Mouse (Mus musculus) mouse embryonic stem cell (cell line): ENCODE results near the gene Arpc5l.

Experiments
- in situ Hi-C, 2 experiments: fragments of 300-500 bp; cut with MboI; formaldehyde crosslinking; loops; 1 replicate in 1 of 2; 3 replicates in 1 of 2; pipeline ENCODE4 v1.14.3; 2019 to 2020; ENCODE audit warnings: low sequenced_read_pairs in 2 of 2, low pct_unique_long_range_greater_than_20kb in 1 of 2, mixed read lengths in 1 of 2; ENCODE audit not compliant: unreplicated experiment in 1 of 2

The Arpc5l gene

DNA sequence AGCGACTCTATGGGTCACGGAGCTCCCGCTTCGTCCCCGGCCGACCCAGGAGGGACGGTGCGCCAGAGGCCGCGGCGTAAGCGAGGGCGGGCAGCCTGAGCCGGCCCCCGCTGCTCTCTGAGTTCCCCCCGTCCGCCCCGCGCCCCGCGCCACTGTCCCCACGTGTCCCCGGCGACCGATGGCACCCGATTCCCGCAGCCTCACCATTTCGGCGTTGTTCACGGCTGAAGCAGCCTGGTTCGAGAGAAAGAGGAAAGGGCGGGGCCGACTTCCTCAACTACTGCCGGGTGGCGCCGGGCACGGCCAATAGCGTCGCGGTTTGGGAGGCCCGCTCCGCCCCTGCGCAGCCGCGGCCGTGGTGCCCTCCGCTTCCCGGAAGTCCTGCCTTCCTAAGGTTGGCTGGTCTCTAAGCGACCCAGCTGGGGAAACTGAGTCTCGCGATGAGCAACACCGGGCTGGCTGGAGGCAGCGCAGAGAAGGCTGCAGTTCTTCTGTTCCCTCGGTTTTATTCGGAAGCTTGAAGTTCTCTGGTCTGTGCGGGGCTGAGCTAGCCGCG lies at the start of gene Arpc5l:
Arpc5l (plus strand) TSS at position 469 of the 556 bp plus-strand sequence.
- in situ Hi-C loops, result no loop called here

DNA sequence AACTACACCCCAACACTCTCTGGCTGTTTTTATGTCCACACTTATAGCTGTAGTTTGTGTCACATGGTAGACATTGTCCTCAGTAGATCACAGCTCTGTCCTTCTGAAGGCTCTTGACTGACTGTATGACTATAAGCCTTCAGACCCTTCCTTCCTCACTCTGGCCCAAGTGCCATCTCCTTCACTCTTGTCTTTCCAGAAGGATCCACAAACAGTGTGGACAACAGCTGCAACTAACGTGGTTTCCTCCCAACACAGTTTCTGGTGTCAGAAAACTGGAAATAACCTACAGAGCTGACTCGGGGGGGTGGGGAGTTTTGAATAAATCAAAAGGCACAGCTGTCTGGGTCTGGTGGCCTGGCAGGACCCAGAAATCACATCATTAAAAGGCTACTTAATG lies 49.1 kb upstream of the Arpc5l start:
- in situ Hi-C loops, result no loop called here

GRCm38 (mm10) chr2:38957671-38958223 lies 47.4 kb upstream of the Arpc5l start:
- in situ Hi-C loops, result no loop called here

DNA sequence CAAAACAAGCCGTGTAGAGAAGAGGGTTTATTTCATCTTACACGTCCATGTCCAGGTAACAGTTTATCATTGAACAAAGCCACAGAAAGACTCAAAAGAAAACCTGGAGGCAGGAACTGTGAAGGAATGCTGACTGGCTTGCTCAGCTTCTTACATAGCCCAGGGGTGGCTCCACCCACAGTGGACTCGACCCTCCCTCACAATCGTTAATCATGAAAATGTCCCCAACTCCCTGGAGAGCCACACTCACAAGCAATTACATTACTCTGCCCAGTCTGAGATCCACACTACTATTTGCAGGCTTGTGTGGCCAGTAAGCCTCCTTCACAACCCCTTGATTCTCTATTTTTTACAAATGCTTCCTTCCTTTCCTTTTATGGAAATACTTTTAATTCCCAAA lies 41.0 kb upstream of the Arpc5l start:
- in situ Hi-C loops, result no loop called here

GRCm38 (mm10) chr2:38969650-38970049 lies 35.5 kb upstream of the Arpc5l start:
- in situ Hi-C loops, result no loop called here

DNA sequence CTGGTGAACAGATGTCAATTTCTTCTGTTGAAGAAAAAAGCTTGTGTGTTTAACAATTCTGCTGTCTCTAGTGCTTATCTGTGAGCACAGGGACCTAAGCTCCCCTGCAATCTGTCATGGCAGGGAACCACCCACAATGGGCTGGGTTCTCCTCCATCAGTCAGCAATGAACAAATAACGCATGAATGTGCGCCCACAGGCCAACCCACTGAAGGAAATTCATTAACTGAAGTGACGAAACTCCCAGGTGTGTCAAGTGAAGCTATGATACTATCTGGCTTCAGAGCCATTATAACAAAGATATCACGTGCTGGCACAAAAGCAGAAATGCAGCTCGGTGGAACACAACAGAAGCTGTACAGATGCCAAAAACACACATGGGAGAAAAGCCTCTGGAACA lies 35.1 kb upstream of the Arpc5l start:
- in situ Hi-C loops, result no loop called here

- in situ Hi-C loops, result no loop called here
Observed at GRCm38 (mm10) chr2:38973223-38973622, 31.9 kb upstream of the Arpc5l start.

- in situ Hi-C loops, result no loop called here
Observed at GRCm38 (mm10) chr2:38973701-38974100, 31.4 kb upstream of the Arpc5l start.

DNA sequence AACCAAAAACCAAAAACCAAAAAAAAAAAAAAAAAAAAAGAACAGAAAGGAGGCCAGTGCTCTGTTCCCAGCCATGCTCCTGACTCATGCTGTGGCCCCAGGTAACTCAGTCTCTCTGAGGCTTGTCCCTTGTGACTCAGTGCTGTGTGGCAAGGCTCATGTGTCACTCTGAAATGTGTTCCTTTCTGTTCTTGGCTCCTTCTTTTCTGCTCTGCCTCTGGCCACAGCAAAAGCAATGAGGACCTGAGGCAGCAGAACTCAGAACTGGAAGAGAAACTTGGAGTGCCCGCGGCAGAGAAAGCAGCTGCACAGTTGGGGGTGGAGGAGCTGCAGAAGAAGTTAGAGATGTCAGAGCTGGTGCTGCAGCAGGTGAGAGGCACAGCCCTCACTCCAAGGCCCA lies 31.0 kb upstream of the Arpc5l start:
- in situ Hi-C loops, result no loop called here

GRCm38 (mm10) chr2:38975181-38975580 lies 30.0 kb upstream of the Arpc5l start:
- in situ Hi-C loops, result no loop called here

- in situ Hi-C loops, result no loop called here
Observed at GRCm38 (mm10) chr2:38975941-38976805, 29.0 kb upstream of the Arpc5l start.

- in situ Hi-C loops, result no loop called here
Observed at GRCm38 (mm10) chr2:38977837-38978236, 27.3 kb upstream of the Arpc5l start.

DNA sequence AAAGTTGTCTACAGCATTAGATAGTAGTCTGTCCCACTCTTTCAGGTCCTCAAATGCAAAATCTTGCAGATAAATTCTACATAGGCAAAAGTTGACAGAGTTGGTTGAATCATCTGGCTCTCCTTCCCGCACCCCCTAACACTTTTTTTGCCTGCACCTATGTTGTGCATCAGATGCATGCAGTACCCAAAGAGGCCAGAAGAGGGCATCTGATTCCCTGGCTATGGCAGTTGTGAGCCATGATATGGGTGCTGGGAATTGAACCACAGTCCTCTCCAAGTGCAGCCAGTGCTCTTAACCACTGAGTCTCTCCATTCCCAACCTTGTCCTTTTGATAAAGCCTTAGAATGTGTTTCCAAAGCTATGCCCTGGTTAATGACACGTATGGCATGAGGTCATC lies 21.7 kb upstream of the Arpc5l start:
- in situ Hi-C loops, result no loop called here

- in situ Hi-C loops, result no loop called here
Observed at GRCm38 (mm10) chr2:38986580-38986979, 18.6 kb upstream of the Arpc5l start.

DNA sequence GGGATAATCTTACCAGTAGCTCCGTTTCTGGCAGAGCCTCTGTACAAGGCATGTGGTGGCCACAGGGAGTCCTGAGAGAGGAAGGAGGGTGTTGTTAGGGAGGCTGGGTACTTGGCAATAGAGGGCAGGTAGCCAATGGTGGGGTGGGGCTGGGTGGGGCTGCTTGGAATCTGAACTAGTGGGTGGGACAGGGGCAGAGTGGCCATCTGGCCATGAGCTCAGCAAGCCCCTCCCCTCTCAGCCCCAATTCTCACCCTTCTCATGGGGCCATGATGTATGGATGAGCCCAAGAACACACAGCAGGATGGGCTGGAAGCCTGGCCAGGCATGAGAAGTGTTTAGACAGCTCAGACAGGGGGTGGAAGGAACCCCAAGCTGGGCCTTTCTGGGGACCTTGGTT lies 17.8 kb upstream of the Arpc5l start:
- in situ Hi-C loops, result no loop called here

- in situ Hi-C loops, result no loop called here
Observed at GRCm38 (mm10) chr2:38987803-38988510, 17.2 kb upstream of the Arpc5l start.

- in situ Hi-C loops, result no loop called here
Observed at GRCm38 (mm10) chr2:38988929-38989328, 16.2 kb upstream of the Arpc5l start.

- in situ Hi-C loops, result no loop called here
Observed at GRCm38 (mm10) chr2:38992004-38992403, 13.1 kb upstream of the Arpc5l start.

- in situ Hi-C loops, result no loop called here
Observed at GRCm38 (mm10) chr2:38992452-38992851, 12.7 kb upstream of the Arpc5l start.
